Mouse (Mus musculus): Measurements from ENCODE around the gene Cask.
"Not testable (repeated sequence)": the region's sequence is repeated elsewhere in the genome, so short reads cannot be mapped to it uniquely, and the experiment has no call there.

DNA sequence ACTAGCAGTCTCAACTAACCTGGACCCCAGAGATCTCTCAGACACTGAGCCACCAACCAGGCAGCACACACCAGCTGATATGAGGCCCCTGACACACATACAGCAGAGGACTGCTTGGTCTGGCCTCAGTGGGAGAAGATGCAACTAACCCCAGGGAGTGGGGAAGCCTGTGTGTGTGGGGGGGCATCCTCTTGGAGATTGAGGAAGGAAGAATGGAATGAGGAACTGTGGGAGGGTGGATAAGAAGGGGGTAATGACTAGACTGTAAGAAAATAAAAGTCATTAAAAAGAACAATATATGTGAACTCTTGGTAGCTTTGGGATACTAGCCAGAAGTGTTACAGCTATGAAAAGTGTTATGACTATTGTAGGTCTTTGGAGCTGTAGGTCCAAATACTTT lies 120.4 kb downstream of the Cask start:
- not testable (repeated sequence) for TF ChIP-seq CTCF (conservative IDR thresholded peaks at IDR 0.05; ENCODE audit: low read length); NANOG (IDR thresholded peaks at IDR 0.05; ENCODE audit: borderline replicate concordance, low read length)
